Mouse (Mus musculus) cortical plate, adult 2 months (tissue): Measurements from ENCODE around the gene Tmem186. TPM values are rescaled to one million over a fixed set of nuclear protein-coding genes. Genes with fewer than 3 reads are reported as not detected.

Source experiments
- H3K27ac ChIP-seq: fragments of 200-500 bp; 2 replicates; pipeline ENCODE4 v1.5.1; 2012; ENCODE audit warnings: low read length, control low read depth, inconsistent platforms; ENCODE audit not compliant: insufficient read depth
- H3K4me1 ChIP-seq: fragments of 200-500 bp; 2 replicates; pipeline ENCODE4 v1.6.1; 2011; ENCODE audit warnings: low read length; ENCODE audit not compliant: control insufficient read depth, insufficient read depth
- H3K4me3 ChIP-seq: fragments of 200-500 bp; 2 replicates; pipeline ENCODE4 v1.5.1; 2011; ENCODE audit warnings: mild to moderate bottlenecking, low read length, control low read depth; ENCODE audit not compliant: insufficient read depth
- CTCF ChIP-seq: fragments of 200-500 bp; IDR thresholded peaks from 2 replicates; pipeline ENCODE4 v1.5.1; 2011; ENCODE audit warnings: mild to moderate bottlenecking, control low read depth, low read length; ENCODE audit not compliant: insufficient read depth; ENCODE audit errors: extremely low read depth
- POLR2A ChIP-seq: fragments of 200-500 bp; IDR thresholded peaks from 2 replicates; pipeline ENCODE4 v1.6.1; 2011; ENCODE audit warnings: mild to moderate bottlenecking, low read length, control low read depth; ENCODE audit not compliant: insufficient read depth; ENCODE audit errors: extremely low read depth
- polyA plus RNA-seq: library from polyadenylated mRNA; depleted of rRNA; stranded (reverse); fragments of >200 nt; gene quantifications from 2 replicates; pipeline ENCODE4 v1.2.3, GENCODE M21; 2012

Gene Tmem186
- polyA plus RNA-seq, 1 experiment = 16.1 TPM

GRCm38 (mm10) chr16:8620315-8621115 is 17.0 kb downstream of the Tmem186 start:
- Histone ChIP-seq H3K27ac (no peak overlapping the region), H3K4me3 (no peak overlapping the region), H3K4me1 (no peaks in the 10 kb centered on the region)
- TF ChIP-seq CTCF (no peak), POLR2A (no peak)

- Histone ChIP-seq H3K4me3 (no peak overlapping the region), H3K27ac (no peak overlapping the region), H3K4me1 (no peaks in the 10 kb centered on the region)
- TF ChIP-seq POLR2A (no peak), CTCF (no peak)
Measured at GRCm38 (mm10) chr16:8619659-8620314, 17.7 kb downstream of the Tmem186 start.

GRCm38 (mm10) chr16:8613447-8613846 is 24.1 kb downstream of the Tmem186 start:
- H3K4me3 ChIP-seq = no peak overlapping the region
- no peak overlapping the region for H3K27ac ChIP-seq
- H3K4me1 ChIP-seq = no peaks in the 10 kb centered on the region
- TF ChIP-seq POLR2A (no peak), CTCF (no peak)

GRCm38 (mm10) chr16:8613039-8613438 is 24.5 kb downstream of the Tmem186 start:
- Histone ChIP-seq H3K4me1 (no peaks in the 10 kb centered on the region), H3K4me3 (no peak overlapping the region), H3K27ac (no peak overlapping the region)
- TF ChIP-seq CTCF = no peak
- no peak for TF ChIP-seq POLR2A

GRCm38 (mm10) chr16:8612214-8613005 is 25.1 kb downstream of the Tmem186 start:
- Histone ChIP-seq H3K27ac (no peak overlapping the region), H3K4me1 (no peaks in the 10 kb centered on the region), H3K4me3 (no peak overlapping the region)
- no peak for TF ChIP-seq CTCF
- TF ChIP-seq POLR2A = no peak

- Histone ChIP-seq H3K27ac (no peak overlapping the region), H3K4me3 (no peak overlapping the region), H3K4me1 (no peaks in the 10 kb centered on the region)
- no peak for TF ChIP-seq CTCF
- no peak for TF ChIP-seq POLR2A
Measured at GRCm38 (mm10) chr16:8610397-8610796, 27.1 kb downstream of the Tmem186 start.

- Histone ChIP-seq H3K4me3 (no peak overlapping the region), H3K4me1 (no peaks in the 10 kb centered on the region)
- TF ChIP-seq POLR2A (no peak), CTCF (no peak)
Measured at GRCm38 (mm10) chr16:8603789-8604188, 33.7 kb downstream of the Tmem186 start.

GRCm38 (mm10) chr16:8597516-8597915 is 40.0 kb downstream of the Tmem186 start:
- Histone ChIP-seq H3K4me1 (peaks cover 10% of the 10 kb centered on the region), H3K27ac (no peak overlapping the region), H3K4me3 (no peak overlapping the region)
- no peak for TF ChIP-seq CTCF

More at GRCm38 (mm10) chr16:8603789-8604188, 33.7 kb downstream of the Tmem186 start:
- H3K27ac ChIP-seq = no peak overlapping the region

GRCm38 (mm10) chr16:8596336-8596735 is 41.2 kb downstream of the Tmem186 start:
- Histone ChIP-seq H3K27ac (no peak overlapping the region), H3K4me3 (no peak overlapping the region), H3K4me1 (peaks cover 10% of the 10 kb centered on the region)
- no peak for TF ChIP-seq POLR2A
- no peak for TF ChIP-seq CTCF
